Mouse (Mus musculus) olfactory bulb, adult 2 months (tissue): ENCODE measurements around the gene Macrod1. TPM values are rescaled to one million over a fixed set of nuclear protein-coding genes. Genes with fewer than 3 reads are reported as not detected.

ENCODE experiments used
- H3K27ac ChIP-seq: fragments of 200-500 bp; 2 replicates; pipeline ENCODE4 v1.5.1; 2012; ENCODE audit warnings: low read depth, low read length; ENCODE audit not compliant: insufficient read depth
- H3K4me1 ChIP-seq: fragments of 200-500 bp; 2 replicates; pipeline ENCODE4 v1.6.1; 2012; ENCODE audit warnings: low read length; ENCODE audit not compliant: control insufficient read depth, insufficient read depth
- H3K4me3 ChIP-seq: fragments of 200-500 bp; 2 replicates; pipeline ENCODE4 v1.5.1; 2012; ENCODE audit warnings: mild to moderate bottlenecking, low read depth, low read length, moderate library complexity; ENCODE audit not compliant: insufficient read depth
- CTCF ChIP-seq: fragments of 200-500 bp; IDR thresholded peaks from 2 replicates; pipeline ENCODE4 v1.5.1; 2012; ENCODE audit warnings: low read depth, mild to moderate bottlenecking, low read length, moderate library complexity; ENCODE audit not compliant: insufficient read depth
- POLR2A ChIP-seq: fragments of 200-500 bp; IDR thresholded peaks from 2 replicates; pipeline ENCODE4 v1.6.1; 2012; ENCODE audit warnings: mild to moderate bottlenecking, low read depth, low read length, moderate library complexity; ENCODE audit not compliant: insufficient read depth
- WGBS: fragments of 180-500 bp; shearing (Covaris S2); methylation state at CpG from one replicate; pipeline ENCODE4 v1.1.7; 2018; 5-methylcytosine and 5-hydroxymethylcytosine counted together
- polyA plus RNA-seq: library from polyadenylated mRNA; stranded (reverse); fragments of >200 nt; gene quantifications from 2 replicates; pipeline ENCODE4 v1.2.4, GENCODE M21; 2012; ENCODE audit warnings: low replicate concordance; ENCODE audit not compliant: missing spikeins, insufficient read depth, insufficient read length

Gene Macrod1
- polyA plus RNA-seq, 1 experiment, result not detected

GRCm38 (mm10) chr19:7054772-7055171, 1.8 kb upstream of the Macrod1 start:
- Histone ChIP-seq H3K4me3 (no peak overlapping the region), H3K4me1 (peaks cover 23% of the 10 kb centered on the region), H3K27ac (peak overlapping the region; percentile 56)
- no peak for TF ChIP-seq CTCF
- TF ChIP-seq POLR2A, result no peak
- 63% methylated on average over 10 of the region's 10 CpGs for WGBS

DNA sequence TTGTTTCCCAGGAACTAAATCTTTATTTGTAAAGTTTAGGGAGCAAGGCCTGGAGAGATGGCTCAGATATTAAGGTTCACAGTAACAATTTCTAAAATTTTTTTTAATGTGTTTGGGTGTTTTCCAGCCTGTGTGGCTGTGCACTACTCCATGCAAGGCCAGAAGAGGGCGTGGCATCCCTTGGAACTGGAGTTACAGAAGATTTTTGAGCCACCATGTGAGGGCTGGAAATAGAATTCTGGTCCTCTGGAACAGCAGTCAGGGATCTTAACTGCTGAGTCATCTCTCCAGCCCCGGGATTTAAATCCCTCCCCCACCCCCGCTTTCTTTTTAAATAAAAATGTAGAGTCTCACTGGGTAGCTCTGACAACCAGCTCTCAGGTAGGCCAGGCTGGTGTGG, 1.4 kb upstream of the Macrod1 start:
- TF ChIP-seq CTCF (no peak), POLR2A (no peak)
- H3K27ac ChIP-seq, result peak overlapping the region; percentile 56
- H3K4me1 ChIP-seq, result peaks cover 23% of the 10 kb centered on the region
- WGBS, result 26% methylated on average over 3 of the region's 3 CpGs
- no peak overlapping the region for H3K4me3 ChIP-seq

- H3K4me3 ChIP-seq, result peak overlapping the region; percentile 67
- TF ChIP-seq POLR2A (no peak), CTCF (no peak)
- WGBS, result 1% methylated on average over 16 of the region's 16 CpGs
Measured at GRCm38 (mm10) chr19:7057126-7057721, 614 bp downstream of the Macrod1 start.

GRCm38 (mm10) chr19:7057722-7058207, 1.2 kb downstream of the Macrod1 start:
- peak overlapping the region; percentile 67 for H3K4me3 ChIP-seq
- TF ChIP-seq CTCF, result no peak
- peaks cover 23% of the 10 kb centered on the region for H3K4me1 ChIP-seq
- no peak overlapping the region for H3K27ac ChIP-seq
- WGBS, result 2% methylated on average over 15 of the region's 15 CpGs

More at GRCm38 (mm10) chr19:7057126-7057721, 614 bp downstream of the Macrod1 start:
- H3K27ac ChIP-seq, result no peak overlapping the region
- H3K4me1 ChIP-seq, result peaks cover 23% of the 10 kb centered on the region

- H3K4me1 ChIP-seq, result peaks cover 23% of the 10 kb centered on the region
- no peak overlapping the region for H3K27ac ChIP-seq
- TF ChIP-seq CTCF (no peak), POLR2A (no peak)
- 88% methylated on average over 6 of the region's 6 CpGs for WGBS
- no peak overlapping the region for H3K4me3 ChIP-seq
Measured at GRCm38 (mm10) chr19:7058541-7058940, 1.9 kb downstream of the Macrod1 start.

DNA sequence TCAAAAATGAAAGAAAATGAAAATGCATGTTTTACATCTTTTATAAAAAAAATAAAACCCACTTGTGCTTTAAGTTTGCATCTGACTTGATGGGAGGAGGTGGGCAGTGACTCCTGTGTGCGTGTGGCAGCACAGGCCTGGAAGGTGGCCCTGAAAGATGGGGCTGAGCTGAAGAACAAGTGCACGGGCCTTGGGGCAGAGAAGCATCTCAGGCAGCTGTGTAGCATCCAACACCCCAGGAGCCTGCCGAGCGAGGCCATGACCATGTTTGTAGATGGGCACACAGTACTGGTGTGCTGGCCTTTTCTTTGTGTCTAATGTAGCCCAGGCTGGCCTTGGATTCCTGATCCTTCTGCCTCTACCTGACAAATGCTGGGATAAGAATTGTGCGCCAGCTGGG, 5.5 kb downstream of the Macrod1 start:
- Histone ChIP-seq H3K4me3 (no peak overlapping the region), H3K4me1 (peaks cover 25% of the 10 kb centered on the region), H3K27ac (no peak overlapping the region)
- 93% methylated on average over 5 of the region's 5 CpGs for WGBS
- TF ChIP-seq CTCF, result no peak
- TF ChIP-seq POLR2A, result no peak

- 88% methylated on average over 8 of the region's 8 CpGs for WGBS
- TF ChIP-seq CTCF, result no peak
- TF ChIP-seq POLR2A, result no peak
- Histone ChIP-seq H3K27ac (no peak overlapping the region), H3K4me3 (no peak overlapping the region), H3K4me1 (peaks cover 24% of the 10 kb centered on the region)
Measured at GRCm38 (mm10) chr19:7062916-7063315, 6.3 kb downstream of the Macrod1 start.

DNA sequence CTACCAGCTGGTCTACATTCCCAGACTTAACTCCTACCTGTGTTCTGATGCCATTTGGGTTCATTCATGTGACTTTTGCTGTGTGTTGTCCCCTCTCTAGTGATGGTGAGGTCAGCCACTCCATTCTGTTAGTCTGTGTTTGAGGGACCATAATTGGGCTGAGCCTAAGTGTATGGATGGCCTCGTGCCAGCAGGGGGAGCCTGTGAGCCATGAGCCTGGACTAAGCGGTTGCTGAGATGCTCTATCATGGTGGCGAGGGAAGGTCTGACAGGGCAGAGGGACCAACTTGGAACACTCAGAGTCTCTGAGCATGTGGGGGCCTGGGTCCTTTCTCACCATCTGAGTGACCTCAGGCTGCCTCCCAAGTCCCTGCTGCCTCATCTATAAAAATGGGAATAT, 8.0 kb downstream of the Macrod1 start:
- Histone ChIP-seq H3K4me3 (no peak overlapping the region), H3K27ac (no peak overlapping the region), H3K4me1 (peaks cover 33% of the 10 kb centered on the region)
- 2% methylated on average over 3 of the region's 3 CpGs for WGBS
- TF ChIP-seq POLR2A (0 out of 2 replicates have a peak, but pooled peaks have one; percentile 14), CTCF (peak; percentile 83)

GRCm38 (mm10) chr19:7066034-7066827, 9.6 kb downstream of the Macrod1 start:
- 39% methylated on average over 15 of the region's 15 CpGs for WGBS
- peaks cover 39% of the 10 kb centered on the region for H3K4me1 ChIP-seq
- TF ChIP-seq CTCF (no peak), POLR2A (no peak)
- no peak overlapping the region for H3K4me3 ChIP-seq
- H3K27ac ChIP-seq, result no peak overlapping the region
